Mouse (Mus musculus) embryonic facial prominence, embryonic 11.5 days (tissue): ENCODE measurements at regions not wholly inside any gene's neighbourhood (a gene's known extent, or its start where the extent isn't known, plus 50 kb on each side); places are given as distances from the start of the nearest gene placed in this dataset.

ENCODE experiments used
- ATAC-seq: fragments of 200-750 bp; cut with Nextera tagmentation; replicated peaks from 2 replicates; pipeline ENCODE4 v1.8.0; 2017; ENCODE audit warnings: low read depth; ENCODE audit not compliant: insufficient number of reproducible peaks, low FRiP score, low TSS enrichment
- DNase-seq: peaks from one replicate; pipeline ENCODE4 v3.0.0-alpha.2; 2015; ENCODE audit warnings: low spot score
- H3K27ac ChIP-seq: fragments of 300-500 bp; sonication (generic); replicated peaks from 2 replicates; pipeline ENCODE4 v1.5.1; 2014; ENCODE audit warnings: mild to moderate bottlenecking, low read depth, low read length, control low read depth
- H3K27me3 ChIP-seq: fragments of 300-500 bp; sonication (generic); 2 replicates; pipeline ENCODE4 v1.6.1; 2014; ENCODE audit warnings: mild to moderate bottlenecking, low read length, moderate library complexity, mixed read lengths; ENCODE audit not compliant: control insufficient read depth, insufficient read depth
- H3K36me3 ChIP-seq: fragments of 300-500 bp; sonication (generic); replicated peaks from 2 replicates; pipeline ENCODE4 v1.6.1; 2014; ENCODE audit warnings: low read depth, mild to moderate bottlenecking, low read length, moderate library complexity, mixed read lengths; ENCODE audit not compliant: control insufficient read depth, insufficient read depth
- H3K4me1 ChIP-seq: fragments of 300-500 bp; sonication (generic); 2 replicates; pipeline ENCODE4 v1.6.1; 2014; ENCODE audit warnings: low read length, mixed read lengths; ENCODE audit not compliant: control insufficient read depth, insufficient read depth
- H3K4me2 ChIP-seq: fragments of 300-500 bp; sonication (generic); 2 replicates; pipeline ENCODE4 v1.6.1; 2014; ENCODE audit warnings: low read depth, mild to moderate bottlenecking, control low read depth, low read length, moderate library complexity
- H3K4me3 ChIP-seq: fragments of 300-500 bp; sonication (generic); 2 replicates; pipeline ENCODE4 v1.5.1; 2014; ENCODE audit warnings: low read depth, low read length, control low read depth
- H3K9ac ChIP-seq: fragments of 300-500 bp; sonication (generic); replicated peaks from 2 replicates; pipeline ENCODE4 v1.6.1; 2014; ENCODE audit warnings: mild to moderate bottlenecking, control low read depth, low read length
- H3K9me3 ChIP-seq: fragments of 300-500 bp; sonication (generic); replicated peaks from 2 replicates; pipeline ENCODE4 v1.6.1; 2016; ENCODE audit warnings: mild to moderate bottlenecking, low read length, inconsistent platforms, mixed read lengths; ENCODE audit not compliant: control insufficient read depth
- WGBS: fragments of 180-500 bp; shearing (Covaris S2); extraction: QIAGEN DNeasy Blood & Tissue Kit; methylation state at CpG from one replicate; pipeline ENCODE4 v1.1.7; 2014; 5-methylcytosine and 5-hydroxymethylcytosine counted together

GRCm38 (mm10) chr13:101100621-101101020 lies 267.4 kb upstream of the Slc30a5 start:
- Histone ChIP-seq H3K27me3 (no peaks in the 10 kb centered on the region), H3K4me3 (no peak overlapping the region), H3K4me1 (no peaks in the 10 kb centered on the region), H3K27ac (no peak overlapping the region), H3K36me3 (no peaks in the 10 kb centered on the region), H3K4me2 (no peak overlapping the region), H3K9me3 (no peaks in the 10 kb centered on the region), H3K9ac (no peak overlapping the region)
- 65% methylated on average over 3 of the region's 3 CpGs for WGBS
- ATAC-seq (0 out of 2 replicates have a peak, but pooled peaks have one; percentile 52), DNase-seq (peak; percentile 65)

- H3K4me3 ChIP-seq, result no peak overlapping the region
- no peak for ATAC-seq
- WGBS, result 87% methylated on average over 1 of the region's 1 CpGs
These were observed 263.6 kb upstream of the Slc30a5 start for GRCm38 (mm10) chr13:101096856-101097255.

GRCm38 (mm10) chr13:101096221-101096620 lies 263.0 kb upstream of the Slc30a5 start:
- Histone ChIP-seq H3K4me2 (no peak overlapping the region), H3K4me3 (no peak overlapping the region), H3K9me3 (no peaks in the 10 kb centered on the region), H3K36me3 (no peaks in the 10 kb centered on the region), H3K27me3 (no peaks in the 10 kb centered on the region), H3K9ac (no peak overlapping the region), H3K27ac (no peak overlapping the region), H3K4me1 (no peaks in the 10 kb centered on the region)
- no peak for ATAC-seq
- no peak for DNase-seq
- 89% methylated on average over 6 of the region's 6 CpGs for WGBS

More at GRCm38 (mm10) chr13:101096856-101097255, 263.6 kb upstream of the Slc30a5 start:
- H3K9ac ChIP-seq, result no peak overlapping the region
- H3K9me3 ChIP-seq, result no peaks in the 10 kb centered on the region
- DNase-seq, result no peak
- H3K4me1 ChIP-seq, result no peaks in the 10 kb centered on the region
- no peak overlapping the region for H3K27ac ChIP-seq
- no peaks in the 10 kb centered on the region for H3K27me3 ChIP-seq
- H3K4me2 ChIP-seq, result no peak overlapping the region
- H3K36me3 ChIP-seq, result no peaks in the 10 kb centered on the region

- Histone ChIP-seq H3K4me3 (no peak overlapping the region), H3K27me3 (no peaks in the 10 kb centered on the region), H3K9me3 (no peaks in the 10 kb centered on the region), H3K4me1 (no peaks in the 10 kb centered on the region), H3K4me2 (no peak overlapping the region), H3K36me3 (no peaks in the 10 kb centered on the region), H3K9ac (no peak overlapping the region), H3K27ac (no peak overlapping the region)
- DNase-seq (no peak), ATAC-seq (no peak; the same call in 1 of the 2 replicates)
- 85% methylated on average over 6 of the region's 6 CpGs for whole genome bisulfite sequencing
These were observed 262.0 kb upstream of the Slc30a5 start for GRCm38 (mm10) chr13:101095057-101095831.

- H3K36me3 ChIP-seq, result no peaks in the 10 kb centered on the region
- ATAC-seq, result no peak
- 87% methylated on average over 10 of the region's 10 CpGs for WGBS
These were observed 259.5 kb upstream of the Slc30a5 start for GRCm38 (mm10) chr13:101092743-101093131.

GRCm38 (mm10) chr13:101092033-101092742 lies 259.0 kb upstream of the Slc30a5 start:
- Histone ChIP-seq H3K27me3 (no peaks in the 10 kb centered on the region), H3K4me3 (no peak overlapping the region), H3K4me1 (no peaks in the 10 kb centered on the region), H3K36me3 (no peaks in the 10 kb centered on the region), H3K4me2 (no peak overlapping the region), H3K9ac (no peak overlapping the region), H3K27ac (no peak overlapping the region), H3K9me3 (no peaks in the 10 kb centered on the region)
- no peak for ATAC-seq
- no peak for DNase-seq
- 77% methylated on average over 18 of the region's 18 CpGs for WGBS

More at GRCm38 (mm10) chr13:101092743-101093131, 259.5 kb upstream of the Slc30a5 start:
- Histone ChIP-seq H3K9me3 (no peaks in the 10 kb centered on the region), H3K4me2 (no peak overlapping the region), H3K4me1 (no peaks in the 10 kb centered on the region), H3K4me3 (no peak overlapping the region), H3K27me3 (no peaks in the 10 kb centered on the region), H3K27ac (no peak overlapping the region), H3K9ac (no peak overlapping the region)
- no peak for DNase-seq

GRCm38 (mm10) chr13:101085182-101085581 lies 252.0 kb upstream of the Slc30a5 start:
- DNase-seq (no peak), ATAC-seq (no peak)
- H3K27me3 ChIP-seq, result no peaks in the 10 kb centered on the region
- no peak overlapping the region for H3K27ac ChIP-seq
- no peaks in the 10 kb centered on the region for H3K36me3 ChIP-seq
- H3K4me2 ChIP-seq, result no peak overlapping the region
- H3K9me3 ChIP-seq, result no peaks in the 10 kb centered on the region
- H3K9ac ChIP-seq, result no peak overlapping the region
- no peaks in the 10 kb centered on the region for H3K4me1 ChIP-seq
- no peak overlapping the region for H3K4me3 ChIP-seq

GRCm38 (mm10) chr13:101084193-101084592 lies 251.0 kb upstream of the Slc30a5 start:
- 93% methylated on average over 5 of the region's 5 CpGs for WGBS
- ATAC-seq, result no peak
- H3K9ac ChIP-seq, result no peak overlapping the region

More at GRCm38 (mm10) chr13:101084193-101084592, 251.0 kb upstream of the Slc30a5 start:
- Histone ChIP-seq H3K36me3 (no peaks in the 10 kb centered on the region), H3K27me3 (no peaks in the 10 kb centered on the region), H3K4me1 (no peaks in the 10 kb centered on the region), H3K9me3 (no peaks in the 10 kb centered on the region), H3K27ac (no peak overlapping the region), H3K4me3 (no peak overlapping the region), H3K4me2 (no peak overlapping the region)
- DNase-seq, result no peak
